Mouse (Mus musculus): Measurements from ENCODE around the gene Arhgap17. TPM values are rescaled to one million over a fixed set of nuclear protein-coding genes. Genes with fewer than 3 reads are reported as not detected.

Arhgap17 gene
- total and polyA plus RNA-seq, 3 experiments, result 2.6 to 124 (median 33.7) TPM

DNA sequence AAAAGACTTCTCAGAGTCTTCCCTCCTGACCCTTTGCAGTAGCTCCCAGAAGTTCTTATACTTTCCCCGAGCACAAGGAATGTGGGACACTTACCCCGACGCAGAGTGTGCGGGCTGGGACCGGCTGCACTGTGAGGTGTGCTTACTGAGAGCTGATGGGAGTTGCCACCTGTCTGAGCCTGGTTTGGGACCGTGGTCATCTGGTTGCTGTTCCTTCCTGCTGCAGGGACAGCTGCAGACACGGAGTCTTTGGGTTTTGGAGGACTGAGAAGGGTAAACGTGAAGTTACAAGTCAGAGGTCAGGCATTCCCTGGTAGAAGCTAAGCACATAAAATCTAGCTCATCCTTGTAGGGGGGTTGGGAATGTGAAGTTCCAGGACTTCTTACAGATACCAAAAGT, 77.8 kb downstream of the Arhgap17 start:
- no peaks in the 10 kb centered on the region for H3K27me3 ChIP-seq (ENCODE audit: control insufficient read depth in 1 of 2, insufficient read depth in 2 of 2, low read length in 2 of 2)
- peaks cover 0 to 1% of the 10 kb centered on the region in 2 experiments; a peak in 1 of 4 replicates for H3K36me3 ChIP-seq (ENCODE audit: control insufficient read depth in 1 of 2, insufficient read depth in 2 of 2, low read length in 2 of 2)
- no peaks in the 10 kb centered on the region for H3K4me1 ChIP-seq (ENCODE audit: control insufficient read depth in 1 of 2, insufficient read depth in 2 of 2, low read length in 2 of 2)
- H3K9me3 ChIP-seq (replicated peaks; ENCODE audit: insufficient read depth, low read length), result no peaks in the 10 kb centered on the region
- TF ChIP-seq KAT2A (conservative IDR thresholded peaks at IDR 0.05; ENCODE audit: low read depth, low read length), result no peak
- no peak for TF ChIP-seq RCOR1 (IDR thresholded peaks at IDR 0.05; ENCODE audit: low read depth, low read length)
- no peak for TF ChIP-seq ETS1 (IDR thresholded peaks at IDR 0.05; ENCODE audit: low read depth, low read length)
- no peak for TF ChIP-seq MAFK (IDR thresholded peaks at IDR 0.05; ENCODE audit: borderline replicate concordance, low read depth, low read length)
- TF ChIP-seq EP300 (IDR thresholded peaks at IDR 0.05; ENCODE audit: low read depth in 1 of 2, low read length in 2 of 2), result no peak
- no peak for TF ChIP-seq JUND (IDR thresholded peaks at IDR 0.05; ENCODE audit: low read depth, low read length)
- TF ChIP-seq SMC3 (IDR thresholded peaks at IDR 0.05; ENCODE audit: low read depth, low read length), result no peak
- no peak for TF ChIP-seq CTCF (IDR thresholded peaks at IDR 0.05 in 2 of 3, conservative IDR thresholded peaks at IDR 0.05 in 1 of 3; ENCODE audit: control insufficient read depth in 1 of 3, insufficient read depth in 1 of 3, low read depth in 2 of 3, low read length in 3 of 3, poor library complexity in 1 of 3, severe bottlenecking in 1 of 3)
- no peak for TF ChIP-seq TCF12 (IDR thresholded peaks at IDR 0.05; ENCODE audit: low read depth, low read length)
- TF ChIP-seq E2F4 (IDR thresholded peaks at IDR 0.05; ENCODE audit: borderline replicate concordance, low read depth, low read length), result no peak
- TF ChIP-seq RAD21 (IDR thresholded peaks at IDR 0.05; ENCODE audit: low read depth, low read length), result no peak
- TF ChIP-seq MYB (IDR thresholded peaks at IDR 0.05; ENCODE audit: low read depth, low read length), result no peak
- TF ChIP-seq SIN3A (IDR thresholded peaks at IDR 0.05; ENCODE audit: low read length), result no peak
- TF ChIP-seq HCFC1 (IDR thresholded peaks at IDR 0.05; ENCODE audit: low read depth, low read length), result no peak
- no peak for TF ChIP-seq USF2 (IDR thresholded peaks at IDR 0.05; ENCODE audit: borderline replicate concordance in 1 of 2, insufficient read depth in 1 of 2, low read depth in 1 of 2, low read length in 2 of 2)
- no peak for TF ChIP-seq MXI1 (IDR thresholded peaks at IDR 0.05; ENCODE audit: low read depth, low read length)
- no peak for TF ChIP-seq USF1 (IDR thresholded peaks at IDR 0.05; ENCODE audit: low read depth, low read length)
- TF ChIP-seq NRF1 (IDR thresholded peaks at IDR 0.05; ENCODE audit: insufficient read depth, low read depth, low read length, poor library complexity, severe bottlenecking), result no peak
- no peak for TF ChIP-seq ZC3H11A (IDR thresholded peaks at IDR 0.05; ENCODE audit: low read depth, low read length)
- H3K9ac ChIP-seq (ENCODE audit: control insufficient read depth, low read depth, low read length, poor library complexity, severe bottlenecking), result no peak overlapping the region
- no peaks in the 10 kb centered on the region for H3K79me2 ChIP-seq (ENCODE audit: control insufficient read depth, insufficient read depth, low read length, poor library complexity)
- H3K4me3 ChIP-seq (ENCODE audit: control insufficient read depth in 1 of 2, insufficient read depth in 1 of 2, low read depth in 2 of 2, low read length in 2 of 2), result no peak overlapping the region
- no peak for DNase-seq (ENCODE audit: low read depth, low spot score)
- H3K27ac ChIP-seq (ENCODE audit: control insufficient read depth, low read depth, low read length), result no peak overlapping the region

DNA sequence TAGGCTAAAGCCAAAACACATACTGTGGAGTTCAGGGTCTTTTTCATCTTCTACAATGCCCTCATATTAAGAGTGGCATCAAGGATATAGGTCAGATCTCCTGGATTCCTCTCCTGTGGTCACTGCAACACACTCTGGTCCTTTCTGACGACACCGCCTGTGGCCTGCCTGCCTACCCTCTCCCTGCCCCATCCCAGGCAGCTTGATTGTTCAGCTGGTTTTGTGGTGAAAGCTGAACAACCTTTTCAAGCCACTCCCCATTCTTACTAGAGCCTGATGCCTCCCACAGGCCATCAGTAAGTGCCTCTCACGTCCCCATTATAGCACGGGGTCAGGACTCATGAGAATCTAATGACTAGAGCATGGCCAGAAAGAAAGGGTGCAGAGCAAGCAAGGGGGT, 80.5 kb downstream of the Arhgap17 start:
- Histone ChIP-seq H3K27ac (ENCODE audit: control insufficient read depth, low read depth, low read length) (no peak overlapping the region), H3K9me3 (replicated peaks; ENCODE audit: insufficient read depth, low read length) (no peaks in the 10 kb centered on the region), H3K4me3 (ENCODE audit: control insufficient read depth in 1 of 2, insufficient read depth in 1 of 2, low read depth in 2 of 2, low read length in 2 of 2) (no peak overlapping the region), H3K36me3 (ENCODE audit: control insufficient read depth in 1 of 2, insufficient read depth in 2 of 2, low read length in 2 of 2) (peaks cover 0 to 1% of the 10 kb centered on the region in 2 experiments; a peak in 1 of 4 replicates), H3K27me3 (ENCODE audit: control insufficient read depth in 1 of 2, insufficient read depth in 2 of 2, low read length in 2 of 2) (no peaks in the 10 kb centered on the region), H3K79me2 (ENCODE audit: control insufficient read depth, insufficient read depth, low read length, poor library complexity) (no peaks in the 10 kb centered on the region), H3K9ac (ENCODE audit: control insufficient read depth, low read depth, low read length, poor library complexity, severe bottlenecking) (no peak overlapping the region), H3K4me1 (ENCODE audit: control insufficient read depth in 1 of 2, insufficient read depth in 2 of 2, low read length in 2 of 2) (no peaks in the 10 kb centered on the region; a peak in 1 of 4 replicates)
- TF ChIP-seq HCFC1 (IDR thresholded peaks at IDR 0.05; ENCODE audit: low read depth, low read length), result no peak
- DNase-seq (ENCODE audit: low read depth, low spot score), result no peak
